10 mouse cellular contexts compared by ENCODE assay signal in genomic region chr19:7301647-7302492, GRCm38 (mm10). TPM values are rescaled to one million over a fixed set of nuclear protein-coding genes. Genes with fewer than 3 reads are reported as not detected.
A peak's percentile ranks its signal among the peaks of the same experiment; 100 is the strongest.
DNase-seq lines count a peak whose midpoint lies in the region; ATAC-seq and TF ChIP-seq lines count a peak whose summit lies in the region.
"Had no signal": no experiment of that assay in that cellular context is flagged by ENCODE, and none has a peak within 500 bp of the region (broad histone marks: within the 10 kb centered on the region; RNA-seq: fewer than 3 reads in every experiment).

No protein-coding gene starts in this region.

- WGBS in heart, embryonic 13.5 days: 65% methylated on average over 7 of the region's 7 CpGs
- WGBS in heart, embryonic 12.5 days: 62% methylated on average over 7 of the region's 7 CpGs
- 40% methylated on average over 7 of the region's 7 CpGs for WGBS in lung, adult 2 months
- 62% methylated on average over 7 of the region's 7 CpGs for WGBS in stomach, embryonic 15.5 days

- H3K9ac ChIP-seq in heart, embryonic 13.5 days: no peak overlapping the region
- H3K9ac ChIP-seq in heart, embryonic 12.5 days: no peak overlapping the region
- H3K9ac ChIP-seq in stomach, embryonic 15.5 days: no peak overlapping the region

- no peak for ATAC-seq in heart, embryonic 13.5 days (ENCODE audit: extremely low read depth, insufficient number of reproducible peaks, low FRiP score, low TSS enrichment)
- ATAC-seq in heart, embryonic 12.5 days (ENCODE audit: insufficient number of reproducible peaks, low FRiP score): no peak
- no peak for ATAC-seq in stomach, embryonic 15.5 days (ENCODE audit: insufficient read depth, low FRiP score, low read depth)

- no peak overlapping the region for H3K4me2 ChIP-seq in heart, embryonic 13.5 days
- no peak overlapping the region for H3K4me2 ChIP-seq in heart, embryonic 12.5 days
- H3K4me2 ChIP-seq in stomach, embryonic 15.5 days: no peak overlapping the region

- H3K4me1 ChIP-seq in heart, embryonic 13.5 days: peaks cover 57% of the 10 kb centered on the region
- peaks cover 56% of the 10 kb centered on the region for H3K4me1 ChIP-seq in heart, embryonic 12.5 days (replicated peaks)
- peaks cover 16% of the 10 kb centered on the region; the same call in 1 of the 2 replicates for H3K4me1 ChIP-seq in lung, adult 2 months (ENCODE audit: control insufficient read depth, insufficient read depth, low read length)
- peaks cover 19% of the 10 kb centered on the region for H3K4me1 ChIP-seq in embryonic fibroblast, embryonic 13.5 days (ENCODE audit: control insufficient read depth, insufficient read depth, low read length)
- H3K4me1 ChIP-seq in stomach, embryonic 15.5 days: peaks cover 32% of the 10 kb centered on the region

- no peaks in the 10 kb centered on the region for H3K9me3 ChIP-seq in heart, embryonic 13.5 days
- no peaks in the 10 kb centered on the region for H3K9me3 ChIP-seq in heart, embryonic 12.5 days (replicated peaks)
- no peaks in the 10 kb centered on the region for H3K9me3 ChIP-seq in stomach, embryonic 15.5 days
- H3K9me3 ChIP-seq: G1E had no signal

- no peak overlapping the region for H3K4me3 ChIP-seq in heart, embryonic 13.5 days
- no peak overlapping the region for H3K4me3 ChIP-seq in heart, embryonic 12.5 days
- H3K4me3 ChIP-seq in lung, adult 2 months (replicated peaks; ENCODE audit: extremely low read depth, low read depth, low read length): no peak overlapping the region
- H3K4me3 ChIP-seq in embryonic fibroblast, embryonic 13.5 days (ENCODE audit: insufficient read depth, low read length): no peak overlapping the region
- H3K4me3 ChIP-seq in stomach, embryonic 15.5 days (replicated peaks): no peak overlapping the region

- TF ChIP-seq POLR2A in lung, adult 2 months (IDR thresholded peaks at IDR 0.05; ENCODE audit: borderline replicate concordance, extremely low read depth, low read depth, low read length): no peak
- TF ChIP-seq POLR2A in embryonic fibroblast, embryonic 13.5 days (IDR thresholded peaks at IDR 0.05; ENCODE audit: low read depth, low read length): no peak

- no peak for TF ChIP-seq CTCF in lung, adult 2 months (IDR thresholded peaks at IDR 0.05; ENCODE audit: insufficient read depth, low read length)
- no peak for TF ChIP-seq CTCF in embryonic fibroblast, embryonic 13.5 days (IDR thresholded peaks at IDR 0.05; ENCODE audit: borderline replicate concordance, insufficient read depth, low read length)

- peaks cover 11% of the 10 kb centered on the region for H3K36me3 ChIP-seq in heart, embryonic 13.5 days
- H3K36me3 ChIP-seq in heart, embryonic 12.5 days: peaks cover 3% of the 10 kb centered on the region
- no peaks in the 10 kb centered on the region for H3K36me3 ChIP-seq in stomach, embryonic 15.5 days

- H3K27me3 ChIP-seq in heart, embryonic 13.5 days (replicated peaks): no peaks in the 10 kb centered on the region
- no peaks in the 10 kb centered on the region for H3K27me3 ChIP-seq in heart, embryonic 12.5 days (replicated peaks)
- no peaks in the 10 kb centered on the region for H3K27me3 ChIP-seq in stomach, embryonic 15.5 days (replicated peaks)

- DNase-seq in lung, postnatal 14 days: peak; percentile 17
- DNase-seq in lung, adult 2 months: no peak
- DNase-seq in thymus, postnatal 25 days: no peak
- no peak for DNase-seq in cerebellum, adult 9-10 months
- DNase-seq: thymus, postnatal 4 days had no signal

- peak overlapping the region; percentile 41; the same call in 1 of the 2 replicates for H3K27ac ChIP-seq in heart, embryonic 13.5 days (replicated peaks)
- H3K27ac ChIP-seq in heart, embryonic 12.5 days (ENCODE audit: poor library complexity, severe bottlenecking): no peak overlapping the region
- H3K27ac ChIP-seq in embryonic fibroblast, embryonic 13.5 days (ENCODE audit: insufficient read depth, low read length): peak overlapping the region; percentile 92
- peak overlapping the region; percentile 63; the same call in 1 of the 2 replicates for H3K27ac ChIP-seq in stomach, embryonic 15.5 days

RNA-seq across cellular contexts. Expression of gene Rcor2, which starts 34.7 kb away (rescaled TPM):
- polyA plus RNA-seq in heart, embryonic 13.5 days (2015; fragmentation: Nextera tagmentation; extraction: Ambion mirVana): 12.7 and 16.5 TPM in 2 replicates
- polyA plus RNA-seq in heart, embryonic 12.5 days (2016; fragmentation: Nextera tagmentation; extraction: Ambion mirVana): 16.3 and 16.5 TPM in 2 replicates
- polyA plus RNA-seq in lung, adult 2 months (2012; rRNA removed): 1.7 and 3.3 TPM in 2 replicates
- polyA plus RNA-seq in embryonic fibroblast, embryonic 13.5 days (2011; ENCODE audit: insufficient read length, low read depth, missing spikeins): 10.3 and 11.6 TPM in 2 replicates
- polyA plus RNA-seq in stomach, embryonic 15.5 days (2015; fragmentation: Nextera tagmentation; extraction: Ambion mirVana): 13.4 and 15.0 TPM in 2 replicates

RNA-seq across cellular contexts. Expression of gene Mark2, which starts 39.8 kb away (rescaled TPM):
- 27.3 and 28.8 TPM in 2 replicates for polyA plus RNA-seq in heart, embryonic 13.5 days (2015; fragmentation: Nextera tagmentation; extraction: Ambion mirVana)
- 40.8 and 49.3 TPM in 2 replicates for polyA plus RNA-seq in heart, embryonic 12.5 days (2016; fragmentation: Nextera tagmentation; extraction: Ambion mirVana)
- polyA plus RNA-seq in lung, adult 2 months (2012; rRNA removed): 68.6 and 94.1 TPM in 2 replicates
- 36.5 and 38.5 TPM in 2 replicates for polyA plus RNA-seq in embryonic fibroblast, embryonic 13.5 days (2011; ENCODE audit: insufficient read length, low read depth, missing spikeins)
- polyA plus RNA-seq in stomach, embryonic 15.5 days (2015; fragmentation: Nextera tagmentation; extraction: Ambion mirVana): 55.7 and 57.7 TPM in 2 replicates
